Mouse (Mus musculus): ENCODE data around the gene Timm17b. TPM values are rescaled to one million over a fixed set of nuclear protein-coding genes. Genes with fewer than 3 reads are reported as not detected.

Gene Timm17b
- 171 and 173 TPM in 2 replicates for polyA plus RNA-seq (2015; fragmentation: Nextera tagmentation; extraction: Ambion mirVana)

GRCm38 (mm10) chrX:7898880-7899874 lies at the start of gene Timm17b, which contains the start of gene Pqbp1:
Gene Timm17b, plus strand, starts transcription at chrX:7899357.
Gene Pqbp1, minus strand, starts transcription at chrX:7899269.
- Histone ChIP-seq H3K36me3 (peaks cover 24% of the 10 kb centered on the region), H3K9ac (replicated peaks) (peak within 1 kb of the TSS; percentile 73), H3K4me1 (replicated peaks) (peaks cover 15% of the 10 kb centered on the region), H3K9me3 (no peaks in the 10 kb centered on the region), H3K27me3 (no peaks in the 10 kb centered on the region), H3K27ac (peak within 1 kb of the TSS; percentile 88), H3K4me3 (replicated peaks) (peak within 1 kb of the TSS; percentile 55), H3K4me2 (replicated peaks) (peak within 1 kb of the TSS; percentile 60)
- 19% methylated on average over 62 of the region's 62 CpGs for WGBS
- ATAC-seq, result peak; percentile 98

GRCm38 (mm10) chrX:7854578-7854977 lies 44.6 kb upstream of the Timm17b start:
- no peak overlapping the region for H3K27ac ChIP-seq
- H3K27me3 ChIP-seq, result no peaks in the 10 kb centered on the region
- H3K36me3 ChIP-seq, result peaks cover 16% of the 10 kb centered on the region; the same call in 1 of the 2 replicates
- no peak overlapping the region for H3K4me3 ChIP-seq (replicated peaks)
- H3K4me1 ChIP-seq (replicated peaks), result no peaks in the 10 kb centered on the region
- H3K4me2 ChIP-seq (replicated peaks), result no peak overlapping the region
- 48% methylated on average over 2 of the region's 2 CpGs for WGBS
- H3K9ac ChIP-seq (replicated peaks), result no peak overlapping the region
- H3K9me3 ChIP-seq, result no peaks in the 10 kb centered on the region
- ATAC-seq, result no peak

GRCm38 (mm10) chrX:7859191-7859753 lies 39.9 kb upstream of the Timm17b start:
- Histone ChIP-seq H3K4me2 (replicated peaks) (no peak overlapping the region), H3K9ac (replicated peaks) (no peak overlapping the region), H3K4me1 (replicated peaks) (no peaks in the 10 kb centered on the region), H3K27ac (no peak overlapping the region), H3K36me3 (peaks cover 7% of the 10 kb centered on the region; the same call in 1 of the 2 replicates), H3K4me3 (replicated peaks) (no peak overlapping the region), H3K9me3 (no peaks in the 10 kb centered on the region), H3K27me3 (no peaks in the 10 kb centered on the region)
- 85% methylated on average over 3 of the region's 3 CpGs for WGBS
- ATAC-seq, result no peak

GRCm38 (mm10) chrX:7863181-7863580 lies 36.0 kb upstream of the Timm17b start:
- H3K27me3 ChIP-seq, result no peaks in the 10 kb centered on the region
- H3K9me3 ChIP-seq, result no peaks in the 10 kb centered on the region
- H3K27ac ChIP-seq, result no peak overlapping the region
- H3K36me3 ChIP-seq, result peaks cover 9% of the 10 kb centered on the region; the same call in 1 of the 2 replicates
- no peak overlapping the region for H3K4me3 ChIP-seq (replicated peaks)
- no peak overlapping the region for H3K4me2 ChIP-seq (replicated peaks)
- WGBS, result 79% methylated on average over 1 of the region's 1 CpGs
- no peak for ATAC-seq
- H3K4me1 ChIP-seq (replicated peaks), result no peaks in the 10 kb centered on the region; the same call in 1 of the 2 replicates
- no peak overlapping the region for H3K9ac ChIP-seq (replicated peaks)

GRCm38 (mm10) chrX:7864551-7864950 lies 34.6 kb upstream of the Timm17b start:
- H3K4me3 ChIP-seq (replicated peaks), result no peak overlapping the region
- H3K27me3 ChIP-seq, result no peaks in the 10 kb centered on the region
- no peak overlapping the region for H3K9ac ChIP-seq (replicated peaks)
- H3K9me3 ChIP-seq, result no peaks in the 10 kb centered on the region
- H3K27ac ChIP-seq, result no peak overlapping the region
- H3K36me3 ChIP-seq, result peaks cover 11% of the 10 kb centered on the region; the same call in 1 of the 2 replicates
- H3K4me1 ChIP-seq (replicated peaks), result no peaks in the 10 kb centered on the region; the same call in 1 of the 2 replicates
- no peak overlapping the region for H3K4me2 ChIP-seq (replicated peaks)
- WGBS, result 79% methylated on average over 3 of the region's 3 CpGs
- no peak for ATAC-seq

- Histone ChIP-seq H3K27me3 (no peaks in the 10 kb centered on the region), H3K4me2 (replicated peaks) (no peak overlapping the region), H3K9ac (replicated peaks) (no peak overlapping the region), H3K9me3 (no peaks in the 10 kb centered on the region), H3K4me3 (replicated peaks) (no peak overlapping the region), H3K4me1 (replicated peaks) (no peaks in the 10 kb centered on the region; the same call in 1 of the 2 replicates), H3K36me3 (peaks cover 10% of the 10 kb centered on the region; the same call in 1 of the 2 replicates), H3K27ac (no peak overlapping the region)
- 79% methylated on average over 2 of the region's 2 CpGs for WGBS
- no peak for ATAC-seq
These were observed 33.8 kb upstream of the Timm17b start for GRCm38 (mm10) chrX:7865343-7865742.

- Histone ChIP-seq H3K27me3 (no peaks in the 10 kb centered on the region), H3K27ac (no peak overlapping the region), H3K4me3 (replicated peaks) (no peak overlapping the region), H3K9me3 (no peaks in the 10 kb centered on the region), H3K4me2 (replicated peaks) (no peak overlapping the region), H3K36me3 (peaks cover 10% of the 10 kb centered on the region; the same call in 1 of the 2 replicates), H3K4me1 (replicated peaks) (no peaks in the 10 kb centered on the region; the same call in 1 of the 2 replicates), H3K9ac (replicated peaks) (no peak overlapping the region)
- no peak for ATAC-seq
- WGBS, result 74% methylated on average over 2 of the region's 2 CpGs
These were observed 33.4 kb upstream of the Timm17b start for GRCm38 (mm10) chrX:7865786-7866185.

GRCm38 (mm10) chrX:7867141-7867540 lies 32.0 kb upstream of the Timm17b start:
- no peaks in the 10 kb centered on the region for H3K9me3 ChIP-seq
- no peaks in the 10 kb centered on the region; the same call in 1 of the 2 replicates for H3K4me1 ChIP-seq (replicated peaks)
- H3K9ac ChIP-seq (replicated peaks), result no peak overlapping the region
- H3K4me3 ChIP-seq (replicated peaks), result no peak overlapping the region
- 85% methylated on average over 1 of the region's 1 CpGs for WGBS
- H3K4me2 ChIP-seq (replicated peaks), result no peak overlapping the region
- no peak overlapping the region for H3K27ac ChIP-seq
- no peak for ATAC-seq
- H3K27me3 ChIP-seq, result no peaks in the 10 kb centered on the region
- peaks cover 15% of the 10 kb centered on the region; the same call in 1 of the 2 replicates for H3K36me3 ChIP-seq

GRCm38 (mm10) chrX:7868506-7868905 lies 30.7 kb upstream of the Timm17b start:
- ATAC-seq, result no peak
- H3K4me1 ChIP-seq (replicated peaks), result no peaks in the 10 kb centered on the region; the same call in 1 of the 2 replicates
- H3K4me2 ChIP-seq (replicated peaks), result no peak overlapping the region
- no peak overlapping the region for H3K4me3 ChIP-seq (replicated peaks)
- peaks cover 23% of the 10 kb centered on the region for H3K36me3 ChIP-seq
- WGBS, result 50% methylated on average over 2 of the region's 2 CpGs
- H3K9ac ChIP-seq (replicated peaks), result no peak overlapping the region
- H3K9me3 ChIP-seq, result no peaks in the 10 kb centered on the region
- no peak overlapping the region for H3K27ac ChIP-seq
- H3K27me3 ChIP-seq, result no peaks in the 10 kb centered on the region

GRCm38 (mm10) chrX:7869826-7870225 lies 29.3 kb upstream of the Timm17b start:
- H3K27ac ChIP-seq, result no peak overlapping the region
- no peaks in the 10 kb centered on the region for H3K9me3 ChIP-seq
- no peaks in the 10 kb centered on the region for H3K27me3 ChIP-seq
- no peak overlapping the region for H3K4me2 ChIP-seq (replicated peaks)
- no peak overlapping the region for H3K9ac ChIP-seq (replicated peaks)
- WGBS, result 28% methylated on average over 3 of the region's 3 CpGs
- H3K4me3 ChIP-seq (replicated peaks), result no peak overlapping the region
- ATAC-seq, result no peak
- H3K4me1 ChIP-seq (replicated peaks), result no peaks in the 10 kb centered on the region; the same call in 1 of the 2 replicates
- peaks cover 36% of the 10 kb centered on the region for H3K36me3 ChIP-seq

GRCm38 (mm10) chrX:7878007-7878419 lies 21.1 kb upstream of the Timm17b start, which contains the start of gene Pim2:
Gene Pim2, plus strand, starts transcription at chrX:7878262.
- peak within 1 kb of the TSS; percentile 57 for H3K4me3 ChIP-seq (replicated peaks)
- 23% methylated on average over 30 of the region's 38 CpGs for WGBS
- H3K36me3 ChIP-seq, result peaks cover 20% of the 10 kb centered on the region
- H3K4me1 ChIP-seq (replicated peaks), result peaks cover 14% of the 10 kb centered on the region; the same call in 1 of the 2 replicates
- peak within 1 kb of the TSS; percentile 69 for H3K9ac ChIP-seq (replicated peaks)
- no peaks in the 10 kb centered on the region for H3K27me3 ChIP-seq
- peak within 1 kb of the TSS; percentile 89 for H3K4me2 ChIP-seq (replicated peaks)
- ATAC-seq, result peak; percentile 91
- peak within 1 kb of the TSS; percentile 39 for H3K27ac ChIP-seq
- H3K9me3 ChIP-seq, result no peaks in the 10 kb centered on the region

Measured in midbrain, embryonic 13.5 days (tissue).